Mouse (Mus musculus): ENCODE measurements around the gene Tceanc. TPM values are rescaled to one million over a fixed set of nuclear protein-coding genes. Genes with fewer than 3 reads are reported as not detected.

Gene Tceanc
- total RNA-seq, 2 experiments from 2014 or later, result 4.0 to 5.8 TPM

- ATAC-seq (replicated peaks; ENCODE audit: poor library complexity, severe bottlenecking), result peak; percentile 54
These were observed 20.6 kb downstream of the Tceanc start for GRCm38 (mm10) chrX:166497771-166498170.

- no peak for ATAC-seq (replicated peaks; ENCODE audit: poor library complexity, severe bottlenecking)
These were observed 23.3 kb downstream of the Tceanc start for GRCm38 (mm10) chrX:166495052-166495451.

- ATAC-seq (replicated peaks; ENCODE audit: poor library complexity, severe bottlenecking), result peak; percentile 95
These were observed 38.9 kb downstream of the Tceanc start, which contains the start of gene Rab9 for GRCm38 (mm10) chrX:166479365-166479983. TSS of gene Rab9 (minus strand) at chrX:166479867.

GRCm38 (mm10) chrX:166478631-166479364 is 39.6 kb downstream of the Tceanc start:
- ATAC-seq (replicated peaks; ENCODE audit: poor library complexity, severe bottlenecking), result peak; percentile 39

- no peak for ATAC-seq (replicated peaks; ENCODE audit: poor library complexity, severe bottlenecking)
These were observed 41.0 kb downstream of the Tceanc start for GRCm38 (mm10) chrX:166477393-166477792.

- no peak for ATAC-seq (replicated peaks; ENCODE audit: poor library complexity, severe bottlenecking)
These were observed 45.8 kb downstream of the Tceanc start for GRCm38 (mm10) chrX:166472612-166473011.

- no peak for ATAC-seq (replicated peaks; ENCODE audit: poor library complexity, severe bottlenecking)
These were observed 50.0 kb downstream of the Tceanc start for GRCm38 (mm10) chrX:166468321-166468720.

GRCm38 (mm10) chrX:166455525-166455924 is 62.8 kb downstream of the Tceanc start:
- ATAC-seq (replicated peaks; ENCODE audit: poor library complexity, severe bottlenecking), result no peak

GRCm38 (mm10) chrX:166454331-166454730 is 64.0 kb downstream of the Tceanc start:
- no peak for ATAC-seq (replicated peaks; ENCODE audit: poor library complexity, severe bottlenecking)

- ATAC-seq (replicated peaks; ENCODE audit: poor library complexity, severe bottlenecking), result peak; percentile 84
These were observed 64.8 kb downstream of the Tceanc start for GRCm38 (mm10) chrX:166453532-166453931.

Other genes starting within 250 kb of the Tceanc start
- 11.2 and 18.5 TPM in 2 replicates for gene Trappc2, start 78.0 kb downstream of the Tceanc start, total RNA-seq (2014; fragmentation: Nextera tagmentation)
- gene Trappc2, start 78.0 kb downstream of the Tceanc start, total RNA-seq (2017), result 13.6 and 17.1 TPM in 2 replicates
- 7.2 and 9.0 TPM in 2 replicates for gene Ofd1, start 77.9 kb downstream of the Tceanc start, total RNA-seq (2014; fragmentation: Nextera tagmentation)
- gene Ofd1, start 77.9 kb downstream of the Tceanc start, total RNA-seq (2017), result 11.3 and 15.6 TPM in 2 replicates
- gene Rab9, start 38.7 kb downstream of the Tceanc start, total RNA-seq (2014; fragmentation: Nextera tagmentation), result 52.9 and 53.9 TPM in 2 replicates
- 93.5 and 100 TPM in 2 replicates for gene Rab9, start 38.7 kb downstream of the Tceanc start, total RNA-seq (2017)
- 0.73 TPM in 1 of 2 replicates, not detected in the other for gene Egfl6, start 67.2 kb upstream of the Tceanc start, total RNA-seq (2014; fragmentation: Nextera tagmentation)
- not detected in 2 replicates for gene Egfl6, start 67.2 kb upstream of the Tceanc start, total RNA-seq (2017)